Mouse (Mus musculus): Measurements from ENCODE around the gene Tfap2e. TPM values are rescaled to one million over a fixed set of nuclear protein-coding genes. Genes with fewer than 3 reads are reported as not detected.

Tfap2e gene
- polyA plus RNA-seq, 1 experiment, result not detected

DNA sequence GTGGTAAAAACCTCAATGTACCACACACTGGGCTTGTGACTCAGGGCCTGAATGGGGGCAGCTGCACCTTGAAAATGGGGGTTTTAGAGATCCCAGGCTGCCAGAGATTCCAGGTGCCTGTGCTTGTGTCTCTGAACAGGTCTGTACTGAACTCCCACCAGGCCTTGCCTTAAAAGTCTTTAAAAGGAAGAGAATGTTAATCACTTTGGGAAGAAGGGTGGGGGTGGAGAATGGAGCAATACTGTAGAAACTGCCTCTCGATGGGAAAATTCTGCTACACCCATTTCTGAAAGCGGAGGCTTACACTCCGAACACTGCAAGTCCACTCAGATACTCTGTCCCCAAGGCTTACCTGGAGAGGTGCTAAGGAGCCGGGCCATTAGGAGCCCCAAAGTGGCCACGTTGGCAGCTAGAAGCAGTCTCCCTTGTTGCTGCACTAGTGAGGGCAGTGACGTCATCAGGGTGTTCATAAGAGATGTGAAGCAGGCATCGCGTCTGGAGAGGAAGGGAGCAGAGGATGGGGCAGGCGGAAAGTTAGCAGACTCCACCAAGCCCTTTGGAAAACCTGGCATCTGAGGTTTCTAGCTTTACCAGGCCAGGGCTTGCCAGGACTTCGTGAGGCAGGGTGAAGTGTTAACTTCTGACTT lies 10.3 kb upstream of the Tfap2e start:
- TF ChIP-seq GATA1 (IDR thresholded peaks at IDR 0.05; ENCODE audit: low read length), result no peak
- no peak for TF ChIP-seq TAL1 (IDR thresholded peaks at IDR 0.05; ENCODE audit: low read length)
- no peaks in the 10 kb centered on the region for H3K9me3 ChIP-seq (ENCODE audit: control insufficient read depth, low read length)
- H3K27me3 ChIP-seq (ENCODE audit: control insufficient read depth), result no peaks in the 10 kb centered on the region
- no peak overlapping the region for H3K4me3 ChIP-seq (replicated peaks)
- H3K36me3 ChIP-seq (ENCODE audit: control insufficient read depth), result peaks cover 58% of the 10 kb centered on the region
- H3K4me1 ChIP-seq (ENCODE audit: control insufficient read depth), result peaks cover 9% of the 10 kb centered on the region

DNA sequence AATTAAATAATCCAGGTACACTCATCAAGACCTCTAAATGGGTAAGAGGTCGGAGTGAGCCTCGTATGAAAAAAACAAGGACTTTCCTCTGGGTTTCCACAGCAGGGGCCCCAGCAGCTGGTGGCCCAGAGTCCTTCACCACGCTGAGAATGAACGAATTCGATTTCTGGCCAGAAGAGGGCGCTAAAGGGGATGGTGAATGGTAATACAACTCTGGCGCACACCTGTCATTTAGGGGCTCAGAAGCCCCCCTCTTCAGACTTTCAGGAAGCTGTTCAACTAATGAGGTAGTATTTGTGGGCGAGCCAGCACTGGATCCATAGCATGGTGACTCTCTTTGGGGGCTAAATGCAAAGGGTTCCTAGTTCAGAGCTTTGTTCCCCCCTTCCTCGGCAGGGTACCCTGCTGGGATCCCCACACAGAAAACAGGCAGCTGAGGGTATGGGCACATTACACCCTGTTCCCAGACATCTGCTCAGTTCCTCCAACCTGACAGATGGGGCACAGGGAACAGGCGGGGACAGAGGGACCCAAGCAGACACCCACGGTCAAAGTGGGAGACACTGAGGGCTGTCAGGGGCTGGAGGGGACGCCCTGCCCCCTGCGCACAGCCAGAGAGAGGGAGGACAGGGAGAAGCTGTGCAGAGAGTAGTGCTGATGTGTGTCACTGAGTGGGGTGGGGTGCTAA lies 9.6 kb upstream of the Tfap2e start:
- Histone ChIP-seq H3K9me3 (ENCODE audit: control insufficient read depth, low read length) (no peaks in the 10 kb centered on the region), H3K4me3 (replicated peaks) (no peak overlapping the region), H3K27me3 (ENCODE audit: control insufficient read depth) (no peaks in the 10 kb centered on the region), H3K36me3 (ENCODE audit: control insufficient read depth) (peaks cover 58% of the 10 kb centered on the region), H3K4me1 (ENCODE audit: control insufficient read depth) (peaks cover 9% of the 10 kb centered on the region)
- TF ChIP-seq GATA1 (IDR thresholded peaks at IDR 0.05; ENCODE audit: low read length) (no peak), TAL1 (IDR thresholded peaks at IDR 0.05; ENCODE audit: low read length) (no peak)

GRCm38 (mm10) chr4:126744831-126745230 lies 8.8 kb upstream of the Tfap2e start:
- Histone ChIP-seq H3K9me3 (ENCODE audit: control insufficient read depth, low read length) (no peaks in the 10 kb centered on the region), H3K27me3 (ENCODE audit: control insufficient read depth) (peaks cover 3% of the 10 kb centered on the region), H3K4me3 (replicated peaks) (no peak overlapping the region), H3K36me3 (ENCODE audit: control insufficient read depth) (peaks cover 50% of the 10 kb centered on the region), H3K4me1 (ENCODE audit: control insufficient read depth) (peaks cover 7% of the 10 kb centered on the region)
- TF ChIP-seq TAL1 (IDR thresholded peaks at IDR 0.05; ENCODE audit: low read length) (no peak), GATA1 (IDR thresholded peaks at IDR 0.05; ENCODE audit: low read length) (no peak)

DNA sequence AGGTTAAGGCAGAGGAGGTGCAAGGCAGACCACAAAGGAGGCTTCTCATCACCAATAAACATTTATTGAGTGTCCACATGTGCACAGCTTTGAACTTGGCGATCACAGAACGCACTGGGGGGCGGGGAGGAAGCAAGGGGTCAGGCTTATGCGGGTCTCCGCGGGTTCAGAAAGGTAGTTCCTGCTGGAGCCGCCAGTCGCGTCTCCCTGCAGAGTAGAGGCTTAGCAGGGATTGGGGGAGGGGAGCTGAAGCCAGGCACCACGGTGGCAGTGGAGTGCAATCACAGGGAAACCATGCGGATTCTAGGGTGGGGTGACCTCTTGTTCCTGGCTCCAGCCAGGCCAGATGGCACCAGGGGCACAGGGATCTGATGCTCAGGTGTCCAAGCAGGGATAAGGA lies 7.7 kb upstream of the Tfap2e start:
- peaks cover 13% of the 10 kb centered on the region for H3K27me3 ChIP-seq (ENCODE audit: control insufficient read depth)
- H3K4me1 ChIP-seq (ENCODE audit: control insufficient read depth), result peaks cover 4% of the 10 kb centered on the region
- no peak for TF ChIP-seq TAL1 (IDR thresholded peaks at IDR 0.05; ENCODE audit: low read length)
- no peak for TF ChIP-seq GATA1 (IDR thresholded peaks at IDR 0.05; ENCODE audit: low read length)
- peaks cover 39% of the 10 kb centered on the region for H3K36me3 ChIP-seq (ENCODE audit: control insufficient read depth)
- H3K9me3 ChIP-seq (ENCODE audit: control insufficient read depth, low read length), result no peaks in the 10 kb centered on the region
- no peak overlapping the region for H3K4me3 ChIP-seq (replicated peaks)

- Histone ChIP-seq H3K4me3 (replicated peaks) (no peak overlapping the region), H3K9me3 (ENCODE audit: control insufficient read depth, low read length) (no peaks in the 10 kb centered on the region), H3K27me3 (ENCODE audit: control insufficient read depth) (peaks cover 21% of the 10 kb centered on the region), H3K36me3 (ENCODE audit: control insufficient read depth) (peaks cover 32% of the 10 kb centered on the region), H3K4me1 (ENCODE audit: control insufficient read depth) (peaks cover 4% of the 10 kb centered on the region)
- no peak for TF ChIP-seq GATA1 (IDR thresholded peaks at IDR 0.05; ENCODE audit: low read length)
- TF ChIP-seq TAL1 (IDR thresholded peaks at IDR 0.05; ENCODE audit: low read length), result no peak
These were observed 6.9 kb upstream of the Tfap2e start for GRCm38 (mm10) chr4:126742976-126743375.

- Histone ChIP-seq H3K27me3 (ENCODE audit: control insufficient read depth) (peaks cover 36% of the 10 kb centered on the region), H3K9me3 (ENCODE audit: control insufficient read depth, low read length) (no peaks in the 10 kb centered on the region), H3K4me3 (replicated peaks) (no peak overlapping the region), H3K36me3 (ENCODE audit: control insufficient read depth) (peaks cover 22% of the 10 kb centered on the region), H3K4me1 (ENCODE audit: control insufficient read depth) (peaks cover 2% of the 10 kb centered on the region; the same call in 1 of the 2 replicates)
- TF ChIP-seq GATA1 (IDR thresholded peaks at IDR 0.05; ENCODE audit: low read length) (no peak), TAL1 (IDR thresholded peaks at IDR 0.05; ENCODE audit: low read length) (no peak)
These were observed 5.4 kb upstream of the Tfap2e start for GRCm38 (mm10) chr4:126741448-126741847.

GRCm38 (mm10) chr4:126739966-126740676 lies 4.1 kb upstream of the Tfap2e start:
- peaks cover 5% of the 10 kb centered on the region for H3K4me1 ChIP-seq (ENCODE audit: control insufficient read depth)
- TF ChIP-seq TAL1 (IDR thresholded peaks at IDR 0.05; ENCODE audit: low read length), result no peak
- TF ChIP-seq GATA1 (IDR thresholded peaks at IDR 0.05; ENCODE audit: low read length), result no peak
- peaks cover 49% of the 10 kb centered on the region for H3K27me3 ChIP-seq (ENCODE audit: control insufficient read depth)
- peaks cover 13% of the 10 kb centered on the region for H3K36me3 ChIP-seq (ENCODE audit: control insufficient read depth)
- peaks cover 7% of the 10 kb centered on the region; the same call in 1 of the 2 replicates for H3K9me3 ChIP-seq (ENCODE audit: control insufficient read depth, low read length)
- H3K4me3 ChIP-seq (replicated peaks), result no peak overlapping the region

- H3K4me3 ChIP-seq (replicated peaks), result no peak overlapping the region
- TF ChIP-seq GATA1 (IDR thresholded peaks at IDR 0.05; ENCODE audit: low read length), result no peak
- TF ChIP-seq TAL1 (IDR thresholded peaks at IDR 0.05; ENCODE audit: low read length), result no peak
- peaks cover 15% of the 10 kb centered on the region; the same call in 1 of the 2 replicates for H3K9me3 ChIP-seq (ENCODE audit: control insufficient read depth, low read length)
- no peaks in the 10 kb centered on the region for H3K36me3 ChIP-seq (ENCODE audit: control insufficient read depth)
- H3K4me1 ChIP-seq (ENCODE audit: control insufficient read depth), result peaks cover 4% of the 10 kb centered on the region
- peaks cover 96% of the 10 kb centered on the region for H3K27me3 ChIP-seq (ENCODE audit: control insufficient read depth)
These were observed 549 bp downstream of the Tfap2e start for GRCm38 (mm10) chr4:126735382-126736000.

Measured in erythroblast, embryonic 14.5 days (primary cell).